Mouse (Mus musculus): Measurements from ENCODE around the gene Eif2ak3. TPM values are rescaled to one million over a fixed set of nuclear protein-coding genes. Genes with fewer than 3 reads are reported as not detected.

The Eif2ak3 gene
- polyA plus RNA-seq, 1 experiment from 2014 or later: 13.4 TPM

- H3K4me1 ChIP-seq (replicated peaks): peaks cover 12% of the 10 kb centered on the region
- no peak overlapping the region for H3K4me2 ChIP-seq (replicated peaks)
- no peaks in the 10 kb centered on the region for H3K9me3 ChIP-seq
- H3K27me3 ChIP-seq: no peaks in the 10 kb centered on the region
- 59% methylated on average over 5 of the region's 5 CpGs for WGBS
- H3K36me3 ChIP-seq: no peaks in the 10 kb centered on the region
- H3K27ac ChIP-seq: no peak overlapping the region
- H3K9ac ChIP-seq (replicated peaks): no peak overlapping the region
- H3K4me3 ChIP-seq (replicated peaks): no peak overlapping the region
- no peak for ATAC-seq
Observed at GRCm38 (mm10) chr6:70840281-70840680, 4.0 kb upstream of the Eif2ak3 start.

GRCm38 (mm10) chr6:70842991-70843390, 1.3 kb upstream of the Eif2ak3 start:
- Histone ChIP-seq H3K9ac (replicated peaks) (0 out of 2 replicates have a peak overlapping the region, but pooled peaks have one; percentile 60), H3K27ac (peak overlapping the region; percentile 68; the same call in 1 of the 2 replicates), H3K4me2 (replicated peaks) (peak overlapping the region; percentile 69), H3K4me1 (replicated peaks) (peaks cover 36% of the 10 kb centered on the region), H3K4me3 (replicated peaks) (peak overlapping the region; percentile 46; the same call in 1 of the 2 replicates), H3K36me3 (no peaks in the 10 kb centered on the region), H3K9me3 (no peaks in the 10 kb centered on the region), H3K27me3 (no peaks in the 10 kb centered on the region)
- ATAC-seq: no peak
- 71% methylated on average over 5 of the region's 5 CpGs for WGBS

GRCm38 (mm10) chr6:70844896-70845646, 756 bp downstream of the Eif2ak3 start:
- no peaks in the 10 kb centered on the region for H3K27me3 ChIP-seq
- H3K27ac ChIP-seq: peak overlapping the region; percentile 95
- H3K4me3 ChIP-seq (replicated peaks): peak overlapping the region; percentile 91
- H3K4me1 ChIP-seq (replicated peaks): peaks cover 36% of the 10 kb centered on the region
- no peaks in the 10 kb centered on the region for H3K9me3 ChIP-seq
- H3K36me3 ChIP-seq: no peaks in the 10 kb centered on the region
- peak; percentile 1; the same call in 1 of the 2 replicates for ATAC-seq
- peak overlapping the region; percentile 63 for H3K4me2 ChIP-seq (replicated peaks)
- H3K9ac ChIP-seq (replicated peaks): peak overlapping the region; percentile 91
- WGBS: 1% methylated on average over 38 of the region's 38 CpGs

- Histone ChIP-seq H3K27ac (no peak overlapping the region), H3K4me2 (replicated peaks) (0 out of 2 replicates have a peak overlapping the region, but pooled peaks have one; percentile 17), H3K9ac (replicated peaks) (0 out of 2 replicates have a peak overlapping the region, but pooled peaks have one; percentile 14), H3K36me3 (no peaks in the 10 kb centered on the region), H3K4me1 (replicated peaks) (peaks cover 36% of the 10 kb centered on the region), H3K27me3 (no peaks in the 10 kb centered on the region), H3K4me3 (replicated peaks) (no peak overlapping the region), H3K9me3 (no peaks in the 10 kb centered on the region)
- 53% methylated on average over 3 of the region's 3 CpGs for WGBS
- no peak for ATAC-seq
Observed at GRCm38 (mm10) chr6:70847386-70847785, 3.1 kb downstream of the Eif2ak3 start.

GRCm38 (mm10) chr6:70853371-70853770, 9.1 kb downstream of the Eif2ak3 start:
- no peaks in the 10 kb centered on the region for H3K9me3 ChIP-seq
- no peak overlapping the region for H3K4me2 ChIP-seq (replicated peaks)
- peaks cover 3% of the 10 kb centered on the region; the same call in 1 of the 2 replicates for H3K36me3 ChIP-seq
- 0 out of 2 replicates have a peak, but pooled peaks cover 3% of the 10 kb centered on the region for H3K4me1 ChIP-seq (replicated peaks)
- no peak overlapping the region for H3K9ac ChIP-seq (replicated peaks)
- no peaks in the 10 kb centered on the region for H3K27me3 ChIP-seq
- no peak overlapping the region for H3K27ac ChIP-seq
- no peak for ATAC-seq
- 83% methylated on average over 4 of the region's 4 CpGs for WGBS
- no peak overlapping the region for H3K4me3 ChIP-seq (replicated peaks)

GRCm38 (mm10) chr6:70855529-70856309, 11.4 kb downstream of the Eif2ak3 start:
- Histone ChIP-seq H3K4me1 (replicated peaks) (0 out of 2 replicates have a peak, but pooled peaks cover 3% of the 10 kb centered on the region), H3K36me3 (peaks cover 16% of the 10 kb centered on the region), H3K9ac (replicated peaks) (no peak overlapping the region), H3K4me2 (replicated peaks) (no peak overlapping the region), H3K27me3 (no peaks in the 10 kb centered on the region), H3K27ac (no peak overlapping the region), H3K9me3 (no peaks in the 10 kb centered on the region), H3K4me3 (replicated peaks) (no peak overlapping the region)
- whole genome bisulfite sequencing: 93% methylated on average over 13 of the region's 13 CpGs
- no peak for ATAC-seq

GRCm38 (mm10) chr6:70862726-70863125, 18.4 kb downstream of the Eif2ak3 start:
- H3K9me3 ChIP-seq: no peaks in the 10 kb centered on the region
- 0 out of 2 replicates have a peak, but pooled peaks cover 2% of the 10 kb centered on the region for H3K4me1 ChIP-seq (replicated peaks)
- 87% methylated on average over 7 of the region's 7 CpGs for WGBS
- H3K4me2 ChIP-seq (replicated peaks): no peak overlapping the region
- H3K9ac ChIP-seq (replicated peaks): no peak overlapping the region
- H3K36me3 ChIP-seq: peaks cover 16% of the 10 kb centered on the region
- ATAC-seq: no peak
- H3K27me3 ChIP-seq: no peaks in the 10 kb centered on the region
- no peak overlapping the region for H3K27ac ChIP-seq
- no peak overlapping the region for H3K4me3 ChIP-seq (replicated peaks)

- Histone ChIP-seq H3K27me3 (no peaks in the 10 kb centered on the region), H3K9ac (replicated peaks) (no peak overlapping the region), H3K4me3 (replicated peaks) (no peak overlapping the region), H3K4me2 (replicated peaks) (no peak overlapping the region), H3K4me1 (replicated peaks) (0 out of 2 replicates have a peak, but pooled peaks cover 2% of the 10 kb centered on the region), H3K27ac (no peak overlapping the region), H3K9me3 (no peaks in the 10 kb centered on the region), H3K36me3 (peaks cover 6% of the 10 kb centered on the region)
- WGBS: 91% methylated on average over 6 of the region's 6 CpGs
- no peak for ATAC-seq
Observed at GRCm38 (mm10) chr6:70864285-70864684, 20.0 kb downstream of the Eif2ak3 start.

- H3K4me3 ChIP-seq (replicated peaks): no peak overlapping the region
- H3K27me3 ChIP-seq: no peaks in the 10 kb centered on the region
- H3K4me1 ChIP-seq (replicated peaks): peaks cover 7% of the 10 kb centered on the region
- H3K9ac ChIP-seq (replicated peaks): no peak overlapping the region
- H3K4me2 ChIP-seq (replicated peaks): no peak overlapping the region
- WGBS: 79% methylated on average over 5 of the region's 5 CpGs
- H3K9me3 ChIP-seq: no peaks in the 10 kb centered on the region
- H3K27ac ChIP-seq: no peak overlapping the region
- ATAC-seq: no peak
- H3K36me3 ChIP-seq: no peaks in the 10 kb centered on the region
Observed at GRCm38 (mm10) chr6:70866761-70867160, 22.4 kb downstream of the Eif2ak3 start.

GRCm38 (mm10) chr6:70867297-70867696, 23.0 kb downstream of the Eif2ak3 start:
- WGBS: 94% methylated on average over 9 of the region's 9 CpGs
- Histone ChIP-seq H3K9ac (replicated peaks) (no peak overlapping the region), H3K4me3 (replicated peaks) (no peak overlapping the region), H3K4me2 (replicated peaks) (no peak overlapping the region), H3K4me1 (replicated peaks) (peaks cover 12% of the 10 kb centered on the region), H3K9me3 (no peaks in the 10 kb centered on the region), H3K27ac (no peak overlapping the region), H3K27me3 (no peaks in the 10 kb centered on the region), H3K36me3 (no peaks in the 10 kb centered on the region)
- ATAC-seq: no peak

- Histone ChIP-seq H3K9me3 (no peaks in the 10 kb centered on the region), H3K36me3 (no peaks in the 10 kb centered on the region), H3K9ac (replicated peaks) (no peak overlapping the region), H3K27ac (no peak overlapping the region), H3K27me3 (no peaks in the 10 kb centered on the region), H3K4me2 (replicated peaks) (no peak overlapping the region), H3K4me1 (replicated peaks) (peaks cover 17% of the 10 kb centered on the region), H3K4me3 (replicated peaks) (no peak overlapping the region)
- WGBS: 78% methylated on average over 14 of the region's 14 CpGs
- ATAC-seq: no peak
Observed at GRCm38 (mm10) chr6:70871511-70871980, 27.2 kb downstream of the Eif2ak3 start.

- H3K4me2 ChIP-seq (replicated peaks): no peak overlapping the region
- H3K27ac ChIP-seq: no peak overlapping the region
- no peaks in the 10 kb centered on the region for H3K36me3 ChIP-seq
- peak; percentile 85 for ATAC-seq
- no peak overlapping the region for H3K4me3 ChIP-seq (replicated peaks)
- H3K27me3 ChIP-seq: no peaks in the 10 kb centered on the region
- H3K9me3 ChIP-seq: no peaks in the 10 kb centered on the region
- peaks cover 15% of the 10 kb centered on the region for H3K4me1 ChIP-seq (replicated peaks)
- no peak overlapping the region for H3K9ac ChIP-seq (replicated peaks)
- WGBS: 65% methylated on average over 10 of the region's 10 CpGs
Observed at GRCm38 (mm10) chr6:70872128-70872527, 27.8 kb downstream of the Eif2ak3 start.

Measured in midbrain, embryonic 13.5 days (tissue).